Mouse (Mus musculus): ENCODE results near the gene Gga1. TPM values are rescaled to one million over a fixed set of nuclear protein-coding genes. Genes with fewer than 3 reads are reported as not detected.

Gga1 gene
- polyA plus RNA-seq, 1 experiment from 2014 or later, result 49.2 TPM

DNA sequence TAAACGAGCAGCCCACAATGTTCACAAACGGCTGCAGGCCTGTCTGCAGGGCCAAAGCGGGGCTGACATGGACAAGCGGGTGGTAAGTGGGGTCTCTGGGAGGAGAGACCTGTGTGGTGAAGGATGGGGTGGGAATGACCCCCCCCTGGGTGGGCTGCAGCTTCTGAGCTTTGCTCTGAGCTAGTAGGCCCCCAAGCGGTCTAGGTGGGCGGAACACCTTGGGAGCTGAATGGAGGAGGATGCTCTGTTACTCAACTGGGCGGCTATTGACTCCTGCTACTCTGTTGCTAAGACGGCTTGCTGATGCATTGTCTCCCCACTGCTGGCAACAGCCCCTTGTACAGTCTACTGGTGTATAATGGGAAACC is 24.4 kb downstream of the Gga1 start:
- H3K36me3 ChIP-seq, result no peaks in the 10 kb centered on the region
- peaks cover 39% of the 10 kb centered on the region for H3K27me3 ChIP-seq
- 36% methylated on average over 8 of the region's 8 CpGs for WGBS
- no peaks in the 10 kb centered on the region for H3K9me3 ChIP-seq
- H3K4me2 ChIP-seq (replicated peaks), result no peak overlapping the region
- H3K27ac ChIP-seq, result no peak overlapping the region
- H3K9ac ChIP-seq (replicated peaks), result peak overlapping the region; percentile 33; the same call in 1 of the 2 replicates
- ATAC-seq, result no peak
- H3K4me1 ChIP-seq (replicated peaks), result peaks cover 17% of the 10 kb centered on the region
- H3K4me3 ChIP-seq (replicated peaks), result no peak overlapping the region

GRCm38 (mm10) chr15:78903243-78903642 is 26.3 kb downstream of the Gga1 start:
- H3K4me1 ChIP-seq (replicated peaks), result peaks cover 17% of the 10 kb centered on the region

GRCm38 (mm10) chr15:78908399-78908798 is 31.4 kb downstream of the Gga1 start:
- WGBS, result 84% methylated on average over 7 of the region's 7 CpGs

More at GRCm38 (mm10) chr15:78903243-78903642, 26.3 kb downstream of the Gga1 start:
- no peak overlapping the region for H3K4me3 ChIP-seq (replicated peaks)
- 7% methylated on average over 2 of the region's 2 CpGs for WGBS
- peaks cover 38% of the 10 kb centered on the region for H3K27me3 ChIP-seq
- no peak overlapping the region for H3K9ac ChIP-seq (replicated peaks)
- no peak overlapping the region for H3K27ac ChIP-seq
- no peaks in the 10 kb centered on the region for H3K9me3 ChIP-seq
- no peak overlapping the region for H3K4me2 ChIP-seq (replicated peaks)
- ATAC-seq, result peak; percentile 55; the same call in 1 of the 2 replicates
- H3K36me3 ChIP-seq, result no peaks in the 10 kb centered on the region

DNA sequence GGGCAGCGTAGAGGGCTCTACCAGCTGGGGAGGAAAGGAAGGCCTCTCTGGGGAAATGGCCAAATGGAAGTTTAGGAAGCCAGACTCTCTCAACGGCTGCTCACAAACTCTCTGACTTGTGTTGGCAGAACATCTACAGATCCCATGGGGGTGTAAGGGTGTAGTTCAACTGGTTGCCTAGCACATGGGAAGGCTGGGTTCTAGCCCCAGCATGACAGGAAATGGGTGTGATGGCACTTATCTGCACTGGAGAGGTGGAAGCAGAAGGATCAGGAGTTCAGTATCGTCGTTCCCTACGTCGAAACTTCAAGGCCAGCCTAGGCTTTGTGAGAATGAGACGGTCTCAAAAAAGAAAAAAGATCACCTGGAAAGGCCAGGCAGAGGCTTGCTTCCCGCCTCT is 32.0 kb downstream of the Gga1 start:
- H3K9ac ChIP-seq (replicated peaks), result no peak overlapping the region
- WGBS, result 89% methylated on average over 8 of the region's 8 CpGs
- no peak for ATAC-seq
- H3K4me2 ChIP-seq (replicated peaks), result no peak overlapping the region
- no peak overlapping the region for H3K27ac ChIP-seq
- H3K4me1 ChIP-seq (replicated peaks), result peaks cover 8% of the 10 kb centered on the region
- no peaks in the 10 kb centered on the region for H3K36me3 ChIP-seq
- no peak overlapping the region for H3K4me3 ChIP-seq (replicated peaks)
- H3K27me3 ChIP-seq, result no peaks in the 10 kb centered on the region
- no peaks in the 10 kb centered on the region for H3K9me3 ChIP-seq

More at GRCm38 (mm10) chr15:78908399-78908798, 31.4 kb downstream of the Gga1 start:
- Histone ChIP-seq H3K4me3 (replicated peaks) (no peak overlapping the region), H3K9ac (replicated peaks) (no peak overlapping the region), H3K4me2 (replicated peaks) (no peak overlapping the region), H3K9me3 (no peaks in the 10 kb centered on the region), H3K27me3 (no peaks in the 10 kb centered on the region), H3K4me1 (replicated peaks) (peaks cover 8% of the 10 kb centered on the region), H3K36me3 (no peaks in the 10 kb centered on the region), H3K27ac (no peak overlapping the region)
- ATAC-seq, result no peak

DNA sequence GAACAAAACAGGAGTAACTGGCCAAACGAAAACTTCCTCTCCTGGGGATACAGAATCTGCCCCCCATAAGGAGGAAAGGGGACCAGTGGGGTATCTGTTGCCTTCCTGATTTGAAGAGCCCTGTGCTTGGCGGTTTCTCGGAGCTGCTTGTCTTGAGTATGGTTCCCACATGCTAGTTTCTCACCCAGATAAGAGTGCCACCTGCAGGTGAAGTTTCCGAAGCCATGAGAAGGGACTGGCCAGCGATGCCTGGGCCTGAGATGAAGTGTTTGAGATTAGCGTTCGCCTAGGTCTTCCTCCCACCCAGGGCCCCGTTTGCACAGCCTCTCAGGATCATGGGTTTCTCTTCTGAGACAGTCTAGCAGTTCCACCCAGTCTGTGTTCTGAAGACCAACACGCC is 35.0 kb downstream of the Gga1 start:
- H3K36me3 ChIP-seq, result no peaks in the 10 kb centered on the region
- H3K4me2 ChIP-seq (replicated peaks), result no peak overlapping the region
- peaks cover 35% of the 10 kb centered on the region for H3K4me1 ChIP-seq (replicated peaks)
- ATAC-seq, result no peak
- no peak overlapping the region for H3K4me3 ChIP-seq (replicated peaks)
- no peak overlapping the region for H3K27ac ChIP-seq
- no peaks in the 10 kb centered on the region for H3K27me3 ChIP-seq
- no peaks in the 10 kb centered on the region for H3K9me3 ChIP-seq
- no peak overlapping the region for H3K9ac ChIP-seq (replicated peaks)
- 36% methylated on average over 9 of the region's 9 CpGs for WGBS

DNA sequence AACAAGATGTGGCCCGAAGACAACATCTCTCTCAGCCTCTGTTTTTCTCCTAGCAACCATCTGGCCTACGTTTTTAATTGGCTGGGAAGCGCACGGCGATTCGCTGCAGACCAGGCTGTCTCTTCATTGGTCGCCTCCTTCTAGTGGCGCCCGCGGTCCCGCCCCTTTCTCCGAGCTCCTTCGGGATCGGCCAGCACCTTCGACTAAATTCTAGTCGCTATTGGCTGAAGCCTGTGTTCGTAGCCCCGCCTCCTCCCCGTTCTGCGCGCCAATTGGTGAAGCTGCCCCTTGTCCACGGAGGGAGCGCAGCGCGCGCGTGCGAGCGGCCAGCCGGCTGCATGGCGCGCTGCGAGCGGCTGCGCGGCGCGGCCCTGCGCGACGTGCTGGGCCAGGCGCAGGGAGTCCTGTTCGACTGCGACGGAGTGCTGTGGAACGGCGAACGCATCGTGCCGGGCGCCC is 36.7 kb downstream of the Gga1 start, which contains the start of gene Pdxp:
Gene Pdxp (plus strand): TSS at position 288 of the 459 bp plus-strand sequence.
- peak within 1 kb of the TSS; percentile 97 for H3K27ac ChIP-seq
- peak within 1 kb of the TSS; percentile 89 for H3K4me2 ChIP-seq (replicated peaks)
- under 1% methylated on average over 51 of the region's 51 CpGs for WGBS
- H3K36me3 ChIP-seq, result peaks cover 8% of the 10 kb centered on the region
- peak within 1 kb of the TSS; percentile 65 for H3K4me3 ChIP-seq (replicated peaks)
- peaks cover 38% of the 10 kb centered on the region for H3K4me1 ChIP-seq (replicated peaks)
- peak; percentile 92 for ATAC-seq
- H3K9me3 ChIP-seq, result no peaks in the 10 kb centered on the region
- H3K9ac ChIP-seq (replicated peaks), result peak within 1 kb of the TSS; percentile 87
- no peaks in the 10 kb centered on the region for H3K27me3 ChIP-seq

GRCm38 (mm10) chr15:78914091-78914822 is 37.3 kb downstream of the Gga1 start:
- H3K9ac ChIP-seq (replicated peaks), result peak overlapping the region; percentile 87
- peaks cover 38% of the 10 kb centered on the region for H3K4me1 ChIP-seq (replicated peaks)
- H3K4me2 ChIP-seq (replicated peaks), result peak overlapping the region; percentile 89
- ATAC-seq, result peak; percentile 74
- H3K36me3 ChIP-seq, result peaks cover 13% of the 10 kb centered on the region
- H3K27ac ChIP-seq, result peak overlapping the region; percentile 97
- H3K4me3 ChIP-seq (replicated peaks), result peak overlapping the region; percentile 65
- H3K9me3 ChIP-seq, result no peaks in the 10 kb centered on the region
- WGBS, result under 1% methylated on average over 76 of the region's 87 CpGs
- H3K27me3 ChIP-seq, result no peaks in the 10 kb centered on the region

DNA sequence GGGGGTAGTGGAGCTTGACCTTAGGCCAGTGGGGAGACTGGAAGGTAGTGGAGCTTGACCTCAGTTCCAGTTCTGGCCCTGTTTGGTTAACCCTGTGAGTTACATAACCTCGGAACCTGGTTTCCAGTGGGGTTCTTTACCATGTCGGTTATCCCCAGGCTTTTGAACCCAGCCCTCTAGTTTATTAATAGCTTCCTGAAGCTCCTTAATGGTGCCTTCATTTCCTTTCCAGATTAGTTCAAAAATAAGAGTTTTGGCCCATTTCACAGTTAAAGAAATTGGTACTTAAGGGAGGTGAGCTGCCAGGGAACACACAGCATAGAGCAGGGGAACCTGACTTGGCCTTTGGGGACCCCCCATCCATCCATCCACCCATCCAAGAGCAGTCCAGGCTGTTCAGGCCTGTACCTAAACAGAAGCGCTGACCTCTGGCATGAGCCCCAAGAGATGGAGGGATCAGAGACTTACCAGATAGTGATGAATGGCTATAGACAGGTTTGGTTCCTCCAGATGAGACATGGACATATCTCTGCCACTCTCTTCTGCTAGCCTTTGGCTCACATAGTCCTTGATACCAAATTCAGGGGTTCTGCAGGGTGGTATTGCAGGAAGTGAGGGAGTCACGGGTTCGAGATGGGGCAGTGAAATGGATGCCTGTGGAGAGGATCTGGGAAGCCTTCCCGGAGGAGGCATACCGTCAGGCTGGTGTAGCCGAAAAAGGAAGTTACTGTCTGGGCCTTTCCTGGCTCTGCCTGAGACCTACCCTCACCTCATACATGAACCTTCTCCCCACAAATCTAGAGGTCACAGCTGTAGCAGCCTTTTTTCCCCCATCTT is 38.1 kb downstream of the Gga1 start:
- Histone ChIP-seq H3K9ac (replicated peaks) (peak overlapping the region; percentile 87), H3K27ac (0 out of 2 replicates have a peak overlapping the region, but pooled peaks have one; percentile 97), H3K36me3 (peaks cover 21% of the 10 kb centered on the region), H3K9me3 (no peaks in the 10 kb centered on the region), H3K4me2 (replicated peaks) (peak overlapping the region; percentile 89), H3K4me3 (replicated peaks) (peak overlapping the region; percentile 65), H3K27me3 (no peaks in the 10 kb centered on the region), H3K4me1 (replicated peaks) (peaks cover 38% of the 10 kb centered on the region)
- ATAC-seq, result no peak
- whole genome bisulfite sequencing, result 45% methylated on average over 8 of the region's 8 CpGs

- H3K4me3 ChIP-seq (replicated peaks), result peak overlapping the region; percentile 65
- peak; percentile 12; the same call in 1 of the 2 replicates for ATAC-seq
These were observed 38.6 kb downstream of the Gga1 start for GRCm38 (mm10) chr15:78915660-78916017.

DNA sequence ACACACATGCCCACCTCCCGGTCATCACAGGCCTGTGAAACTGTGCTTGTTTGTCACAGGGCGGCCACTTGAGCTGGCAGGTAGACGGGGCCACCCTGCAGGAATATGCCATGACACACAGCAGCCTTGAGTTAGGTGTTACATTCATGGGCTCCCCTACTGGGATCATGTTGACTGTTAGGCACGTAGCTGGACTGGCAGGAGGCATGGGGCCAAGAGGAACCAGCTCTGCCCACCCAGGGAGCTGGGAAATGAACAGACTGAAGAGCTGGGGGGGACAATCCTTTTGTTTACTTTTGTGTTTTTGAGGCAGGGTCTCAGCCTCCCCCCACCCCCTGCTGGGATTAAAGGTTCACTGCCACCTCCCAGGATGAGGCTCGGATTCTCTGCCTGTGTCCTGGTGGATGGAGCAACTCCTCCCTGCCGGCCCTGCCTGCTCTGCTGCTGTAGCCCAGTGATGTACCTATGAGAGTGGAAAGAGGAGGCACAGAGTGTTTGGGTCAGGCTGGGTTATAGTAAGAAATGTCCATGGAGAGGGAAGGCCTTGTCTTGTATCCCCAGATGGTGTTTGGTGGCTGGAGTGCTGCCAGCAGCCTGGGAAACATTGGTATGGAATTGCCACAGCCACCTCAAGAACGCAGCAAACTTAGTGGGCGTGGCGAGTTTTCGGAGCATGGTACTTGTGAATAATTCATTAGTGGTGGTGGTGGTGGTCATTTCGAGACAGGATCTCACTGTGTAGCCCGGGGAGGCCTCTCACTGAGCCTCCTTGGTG is 39.2 kb downstream of the Gga1 start:
- peak overlapping the region; percentile 89 for H3K4me2 ChIP-seq (replicated peaks)
- H3K27me3 ChIP-seq, result no peaks in the 10 kb centered on the region
- WGBS, result 37% methylated on average over 12 of the region's 12 CpGs
- H3K9ac ChIP-seq (replicated peaks), result peak overlapping the region; percentile 63
- H3K4me3 ChIP-seq (replicated peaks), result peak overlapping the region; percentile 65
- H3K4me1 ChIP-seq (replicated peaks), result peaks cover 38% of the 10 kb centered on the region
- no peaks in the 10 kb centered on the region for H3K9me3 ChIP-seq
- peak; percentile 10; the same call in 1 of the 2 replicates for ATAC-seq
- H3K27ac ChIP-seq, result peak overlapping the region; percentile 66
- H3K36me3 ChIP-seq, result peaks cover 22% of the 10 kb centered on the region

More at GRCm38 (mm10) chr15:78915660-78916017, 38.6 kb downstream of the Gga1 start:
- H3K27me3 ChIP-seq, result no peaks in the 10 kb centered on the region
- peak overlapping the region; percentile 89 for H3K4me2 ChIP-seq (replicated peaks)
- WGBS, result 3% methylated on average over 8 of the region's 8 CpGs
- H3K9me3 ChIP-seq, result no peaks in the 10 kb centered on the region
- peaks cover 38% of the 10 kb centered on the region for H3K4me1 ChIP-seq (replicated peaks)
- peak overlapping the region; percentile 87 for H3K9ac ChIP-seq (replicated peaks)
- peak overlapping the region; percentile 66; the same call in 1 of the 2 replicates for H3K27ac ChIP-seq
- peaks cover 22% of the 10 kb centered on the region for H3K36me3 ChIP-seq

DNA sequence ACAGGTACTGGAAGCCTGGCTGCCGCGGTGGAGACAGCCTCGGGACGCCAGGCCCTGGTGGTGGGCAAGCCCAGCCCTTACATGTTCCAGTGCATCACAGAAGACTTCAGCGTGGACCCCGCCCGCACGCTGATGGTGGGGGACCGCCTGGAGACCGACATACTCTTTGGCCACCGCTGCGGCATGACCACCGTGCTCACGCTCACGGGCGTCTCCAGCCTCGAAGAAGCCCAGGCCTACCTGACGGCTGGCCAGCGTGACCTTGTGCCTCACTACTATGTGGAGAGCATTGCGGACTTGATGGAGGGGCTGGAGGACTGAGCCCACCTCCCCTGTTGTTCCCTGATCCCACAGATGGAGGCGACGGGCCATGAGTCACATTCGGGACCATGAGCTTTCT is 41.1 kb downstream of the Gga1 start:
- no peak for ATAC-seq
- 95% methylated on average over 23 of the region's 23 CpGs for WGBS

More for the DNA sequence above, 41.1 kb downstream of the Gga1 start:
- Histone ChIP-seq H3K4me3 (replicated peaks) (no peak overlapping the region), H3K36me3 (peaks cover 22% of the 10 kb centered on the region), H3K9me3 (no peaks in the 10 kb centered on the region), H3K27ac (no peak overlapping the region), H3K4me1 (replicated peaks) (peaks cover 32% of the 10 kb centered on the region), H3K4me2 (replicated peaks) (no peak overlapping the region), H3K27me3 (no peaks in the 10 kb centered on the region), H3K9ac (replicated peaks) (no peak overlapping the region)
